Mouse (Mus musculus) myocyte (in vitro differentiated cells): ENCODE data around the gene Ero1lb. TPM values are rescaled to one million over a fixed set of nuclear protein-coding genes. Genes with fewer than 3 reads are reported as not detected.

Experiments
- polyA plus RNA-seq: library from polyadenylated mRNA; unstranded; fragments of >200 nt; fragmentation: generic; extraction: Trizol; gene quantifications from one replicate; pipeline ENCODE4 v1.2.1, GENCODE M21; 2012; ENCODE audit warnings: missing spikeins

Ero1lb gene
- polyA plus RNA-seq, 1 experiment, result 1.4 TPM

Other genes starting within 250 kb of the Ero1lb start
- 147 TPM for gene Actn2, start 225.1 kb upstream of the Ero1lb start, polyA plus RNA-seq
- 23.6 TPM for gene Heatr1, start 170.8 kb upstream of the Ero1lb start, polyA plus RNA-seq
- gene Lgals8, start 100.9 kb upstream of the Ero1lb start, polyA plus RNA-seq, result 27.7 TPM
- not detected for gene Edaradd, start 45.4 kb upstream of the Ero1lb start, polyA plus RNA-seq
- gene Prl2c3, start 234.2 kb downstream of the Ero1lb start, polyA plus RNA-seq, result 0.95 TPM